Mouse (Mus musculus) thymus, adult 2 months (tissue): Measurements from ENCODE around the gene Oxsr1.

Source experiments
- CTCF ChIP-seq: fragments of 200-500 bp; IDR thresholded peaks from 2 replicates; pipeline ENCODE4 v1.5.1; 2012; ENCODE audit warnings: mild to moderate bottlenecking, control low read depth, low read length, moderate library complexity, borderline replicate concordance; ENCODE audit not compliant: control insufficient read depth, poor library complexity, insufficient read depth; ENCODE audit errors: extremely low read depth
- POLR2A ChIP-seq: fragments of 200-500 bp; IDR thresholded peaks from 2 replicates; pipeline ENCODE4 v1.6.1; 2012; ENCODE audit warnings: mild to moderate bottlenecking, low read length, control low read depth, moderate library complexity; ENCODE audit not compliant: control insufficient read depth, poor library complexity, insufficient read depth; ENCODE audit errors: extremely low read depth

GRCm38 (mm10) chr9:119231552-119231951, 90.7 kb downstream of the Oxsr1 start:
- no peak for TF ChIP-seq CTCF
- TF ChIP-seq POLR2A = no peak
